Mouse (Mus musculus) forebrain, embryonic 11.5 days (tissue): ENCODE measurements around the gene Trub2. TPM values are rescaled to one million over a fixed set of nuclear protein-coding genes. Genes with fewer than 3 reads are reported as not detected.

Experiments used
- polyA plus RNA-seq: library from polyadenylated mRNA; unstranded; fragments of >200 nt; fragmentation: Nextera tagmentation; extraction: Ambion mirVana; gene quantifications from 2 replicates; pipeline ENCODE4 v1.2.1, GENCODE M21; 2014

The Trub2 gene
- polyA plus RNA-seq, 1 experiment from 2014 or later, result 35.0 TPM

Other genes with a start within 250 kb of the Trub2 start
- gene Rapgef1, start 168.8 kb downstream of the Trub2 start, polyA plus RNA-seq, result 23.0 and 26.2 TPM in 2 replicates
- gene Gm13420, start 36.8 kb downstream of the Trub2 start, polyA plus RNA-seq, result not detected in 2 replicates
- not detected in 2 replicates for gene Gm13547, start 29.2 kb downstream of the Trub2 start, polyA plus RNA-seq
- 38.2 and 40.5 TPM in 2 replicates for gene Coq4, start 1.0 kb downstream of the Trub2 start, polyA plus RNA-seq
- gene Slc27a4, start 14.1 kb upstream of the Trub2 start, polyA plus RNA-seq, result 11.9 and 13.9 TPM in 2 replicates
- 18.1 and 19.2 TPM in 2 replicates for gene Urm1, start 31.6 kb upstream of the Trub2 start, polyA plus RNA-seq
- 13.3 and 14.1 TPM in 2 replicates for gene Cercam, start 80.7 kb upstream of the Trub2 start, polyA plus RNA-seq
- gene Odf2, start 100.7 kb upstream of the Trub2 start, polyA plus RNA-seq, result 118 and 132 TPM in 2 replicates
- gene Gle1, start 146.9 kb upstream of the Trub2 start, polyA plus RNA-seq, result 68.0 and 69.8 TPM in 2 replicates
- gene Sptan1, start 177.1 kb upstream of the Trub2 start, polyA plus RNA-seq, result 135 and 147 TPM in 2 replicates